9 mouse cellular contexts compared by ENCODE assay signal in the genomic region with DNA sequence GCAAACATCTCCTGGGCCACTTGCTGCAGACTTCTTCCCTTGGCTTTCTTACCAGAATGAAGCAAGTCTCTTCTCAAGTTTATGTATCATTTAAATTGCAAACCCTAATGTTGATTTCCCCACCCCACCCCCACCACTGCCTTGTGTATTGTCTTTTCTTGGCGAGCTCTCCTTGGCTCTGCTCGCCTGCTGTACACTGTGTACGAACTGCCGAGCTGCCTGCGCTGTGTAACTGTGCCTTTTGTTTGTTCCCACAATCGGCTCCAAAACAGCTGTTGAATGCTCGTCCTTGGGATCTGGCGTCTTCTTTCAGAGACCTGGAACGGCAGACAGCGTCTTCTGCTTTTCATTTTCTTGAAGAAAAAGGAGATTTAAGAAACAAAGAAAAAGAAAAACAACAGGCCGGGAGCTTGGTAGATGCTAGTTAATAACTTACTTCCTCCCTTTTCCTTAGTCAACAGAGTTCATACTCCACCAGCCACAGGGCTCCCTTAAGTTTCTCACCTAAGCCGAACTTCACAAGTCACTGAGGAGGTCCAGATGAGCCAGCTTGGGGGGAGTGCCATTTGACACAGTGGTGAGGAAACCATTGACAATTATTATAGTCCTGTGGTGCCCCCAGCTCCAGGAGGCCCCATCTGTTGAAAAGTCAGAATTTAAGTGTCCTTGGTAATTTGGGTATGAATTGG. TPM values are rescaled to one million over a fixed set of nuclear protein-coding genes. Genes with fewer than 3 reads are reported as not detected.
DNase-seq lines count a peak whose midpoint lies in the region; ATAC-seq and TF ChIP-seq lines count a peak whose summit lies in the region.
"Had no signal": no experiment of that assay in that cellular context is flagged by ENCODE, and none has a peak within 500 bp of the region (broad histone marks: within the 10 kb centered on the region; RNA-seq: fewer than 3 reads in every experiment).

No protein-coding gene starts in this region.

- WGBS in forebrain, embryonic 14.5 days, result 36% methylated on average over 12 of the region's 12 CpGs
- 35% methylated on average over 12 of the region's 12 CpGs for WGBS in hindbrain, postnatal 0 days
- WGBS in limb, embryonic 10.5 days, result 29% methylated on average over 12 of the region's 12 CpGs

- DNase-seq in heart, adult 18-20 months, result peak; percentile 26 to 38
- DNase-seq in heart, postnatal 25 days (ENCODE audit: low spot score), result no peak
- peak; percentile 49 for DNase-seq in forebrain, embryonic 14.5 days (ENCODE audit: low spot score)
- DNase-seq in hindbrain, postnatal 0 days (ENCODE audit: low spot score), result peak; percentile 18
- DNase-seq in limb, embryonic 10.5 days (ENCODE audit: low spot score), result peak; percentile 34
- peak; percentile 31 for DNase-seq in retina, postnatal 1 day
- DNase-seq in spleen, adult 12 weeks (ENCODE audit: low spot score), result no peak
- DNase-seq in cerebellum, adult 11 months, result no peak

- H3K4me3 ChIP-seq in forebrain, embryonic 14.5 days (ENCODE audit: low read depth, low read length), result no peak overlapping the region
- H3K4me3 ChIP-seq in hindbrain, postnatal 0 days (ENCODE audit: low read length), result no peak overlapping the region
- H3K4me3 ChIP-seq in limb, embryonic 10.5 days, result 0 out of 2 replicates have a peak overlapping the region, but pooled peaks have one; percentile 10

- 0 out of 2 replicates have a peak overlapping the region, but pooled peaks have one; percentile 21 for H3K4me2 ChIP-seq in forebrain, embryonic 14.5 days (ENCODE audit: low read length)
- 0 out of 2 replicates have a peak overlapping the region, but pooled peaks have one; percentile 7 for H3K4me2 ChIP-seq in hindbrain, postnatal 0 days (ENCODE audit: low read depth, low read length)

- no peaks in the 10 kb centered on the region for H3K27me3 ChIP-seq in forebrain, embryonic 14.5 days (replicated peaks; ENCODE audit: control insufficient read depth, insufficient read depth, low read length)
- H3K27me3 ChIP-seq in hindbrain, postnatal 0 days (ENCODE audit: insufficient read depth, low read length), result no peaks in the 10 kb centered on the region; the same call in 1 of the 2 replicates
- H3K27me3 ChIP-seq in limb, embryonic 10.5 days (ENCODE audit: low read depth, poor library complexity, severe bottlenecking), result peaks cover 98% of the 10 kb centered on the region

- H3K36me3 ChIP-seq in forebrain, embryonic 14.5 days (ENCODE audit: control insufficient read depth, insufficient read depth, low read length), result no peaks in the 10 kb centered on the region
- no peaks in the 10 kb centered on the region for H3K36me3 ChIP-seq in hindbrain, postnatal 0 days (ENCODE audit: insufficient read depth, low read length)
- H3K36me3 ChIP-seq in limb, embryonic 10.5 days, result no peaks in the 10 kb centered on the region

- H3K9me3 ChIP-seq in forebrain, embryonic 14.5 days (replicated peaks; ENCODE audit: control insufficient read depth, low read length), result no peaks in the 10 kb centered on the region
- no peaks in the 10 kb centered on the region for H3K9me3 ChIP-seq in hindbrain, postnatal 0 days (ENCODE audit: low read length)
- no peaks in the 10 kb centered on the region for H3K9me3 ChIP-seq in limb, embryonic 10.5 days (replicated peaks)

- H3K27ac ChIP-seq in forebrain, embryonic 14.5 days (ENCODE audit: low read depth, low read length), result no peak overlapping the region
- H3K27ac ChIP-seq in hindbrain, postnatal 0 days, result no peak overlapping the region
- H3K27ac ChIP-seq in limb, embryonic 10.5 days, result peak overlapping the region; percentile 56; the same call in 1 of the 2 replicates
- H3K27ac ChIP-seq: liver, embryonic 14.5 days had no signal

- intact Hi-C loops in heart, postnatal 25 days (cut with DNase I), result no loop called here

- H3K4me1 ChIP-seq in forebrain, embryonic 14.5 days (ENCODE audit: control insufficient read depth, insufficient read depth, low read length), result no peaks in the 10 kb centered on the region
- no peaks in the 10 kb centered on the region for H3K4me1 ChIP-seq in hindbrain, postnatal 0 days (ENCODE audit: insufficient read depth, low read length)
- H3K4me1 ChIP-seq in limb, embryonic 10.5 days, result peaks cover 19% of the 10 kb centered on the region

- H3K9ac ChIP-seq in forebrain, embryonic 14.5 days (ENCODE audit: low read length), result no peak overlapping the region
- no peak overlapping the region for H3K9ac ChIP-seq in hindbrain, postnatal 0 days (replicated peaks; ENCODE audit: low read length)
- H3K9ac ChIP-seq: liver, embryonic 14.5 days had no signal

- no peak for TF ChIP-seq CTCF in hindbrain, postnatal 0 days (IDR thresholded peaks at IDR 0.05; ENCODE audit: low read depth)

- peak; percentile 67 for ATAC-seq in forebrain, embryonic 14.5 days
- 0 out of 2 replicates have a peak, but pooled peaks have one; percentile 53 for ATAC-seq in hindbrain, postnatal 0 days

RNA-seq across cellular contexts. Expression of gene AU015836, which starts 44.2 kb away (rescaled TPM):
- total RNA-seq in heart, adult 18-20 months (2021), result not detected
- not detected for total RNA-seq in heart, postnatal 25 days (2021)
- not detected in 2 replicates for polyA plus RNA-seq in forebrain, embryonic 14.5 days (2014; fragmentation: Nextera tagmentation; extraction: Ambion mirVana)
- total RNA-seq in hindbrain, postnatal 0 days (2014; rRNA removed), result not detected in 2 replicates
- polyA plus RNA-seq in hindbrain, postnatal 0 days (2015; fragmentation: Nextera tagmentation; extraction: Ambion mirVana), result not detected in 2 replicates
- polyA plus RNA-seq in limb, embryonic 10.5 days (2016; fragmentation: Nextera tagmentation; extraction: Ambion mirVana), result not detected in 2 replicates

Comparison
In these comparisons a context has a peak if more than half of its experiments do, and no peak if none do; other contexts are left out.
1. DNase-seq: peak in heart, adult 18-20 months (2 of 2), forebrain, embryonic 14.5 days (single experiment), hindbrain, postnatal 0 days (single experiment), limb, embryonic 10.5 days (single experiment) and retina, postnatal 1 day (single experiment); none in heart, postnatal 25 days (single experiment), spleen, adult 12 weeks (single experiment) and cerebellum, adult 11 months (single experiment).